ENCODE assay signal across 7 mouse cellular contexts in genomic region chr3:68935498-68935897, GRCm38 (mm10).
DNase-seq lines count a peak whose midpoint lies in the region; ATAC-seq and TF ChIP-seq lines count a peak whose summit lies in the region.

No protein-coding gene starts in this region.

- H3K4me3 ChIP-seq in liver, embryonic 12.5 days, result no peak overlapping the region
- H3K4me3 ChIP-seq in G1E (ENCODE audit: low read depth, low read length), result no peak overlapping the region
- H3K4me3 ChIP-seq in stomach, postnatal 0 days (ENCODE audit: low read depth, low read length), result no peak overlapping the region

- H3K36me3 ChIP-seq in liver, embryonic 12.5 days, result peaks cover 19% of the 10 kb centered on the region
- H3K36me3 ChIP-seq in G1E (replicated peaks), result peaks cover 36% of the 10 kb centered on the region
- no peaks in the 10 kb centered on the region; the same call in 1 of the 2 replicates for H3K36me3 ChIP-seq in stomach, postnatal 0 days (ENCODE audit: control insufficient read depth, insufficient read depth, low read length)

- TF ChIP-seq EP300 in stomach, postnatal 0 days (optimal IDR thresholded peaks at IDR 0.05), result no peak

- WGBS in liver, embryonic 12.5 days (ENCODE audit: insufficient replicate concordance), result 93% methylated on average over 1 of the region's 1 CpGs
- 92% methylated on average over 1 of the region's 1 CpGs for WGBS in stomach, postnatal 0 days

- no peaks in the 10 kb centered on the region for H3K27me3 ChIP-seq in liver, embryonic 12.5 days (replicated peaks)
- H3K27me3 ChIP-seq in G1E (ENCODE audit: insufficient read depth, low read length), result no peaks in the 10 kb centered on the region
- no peaks in the 10 kb centered on the region for H3K27me3 ChIP-seq in stomach, postnatal 0 days (ENCODE audit: control insufficient read depth, insufficient read depth, low read length)

- H3K4me2 ChIP-seq in liver, embryonic 12.5 days, result no peak overlapping the region
- H3K4me2 ChIP-seq in stomach, postnatal 0 days (replicated peaks; ENCODE audit: low read depth), result no peak overlapping the region

- no peak for TF ChIP-seq POLR2A in brain, embryonic 14.5 days (IDR thresholded peaks at IDR 0.05; ENCODE audit: borderline replicate concordance, extremely low read depth, insufficient read depth, insufficient read length, poor library complexity, severe bottlenecking)

- H3K27ac ChIP-seq in liver, embryonic 12.5 days, result no peak overlapping the region
- no peak overlapping the region for H3K27ac ChIP-seq in stomach, postnatal 0 days (replicated peaks)

- no peak for ATAC-seq in liver, embryonic 12.5 days
- ATAC-seq in G1E (ENCODE audit: extremely low read depth, insufficient number of reproducible peaks, low FRiP score, poor library complexity, severe bottlenecking), result no peak; the same call in 1 of the 2 replicates
- no peak for ATAC-seq in stomach, postnatal 0 days (ENCODE audit: low FRiP score, low TSS enrichment)

- no peak overlapping the region for H3K9ac ChIP-seq in liver, embryonic 12.5 days
- no peak overlapping the region for H3K9ac ChIP-seq in stomach, postnatal 0 days (ENCODE audit: low read length)

- no peaks in the 10 kb centered on the region for H3K9me3 ChIP-seq in liver, embryonic 12.5 days (replicated peaks)
- H3K9me3 ChIP-seq in G1E (replicated peaks), result no peaks in the 10 kb centered on the region
- H3K9me3 ChIP-seq in stomach, postnatal 0 days (ENCODE audit: control insufficient read depth, low read length), result no peaks in the 10 kb centered on the region

- no peaks in the 10 kb centered on the region for H3K4me1 ChIP-seq in liver, embryonic 12.5 days
- no peaks in the 10 kb centered on the region for H3K4me1 ChIP-seq in G1E (ENCODE audit: insufficient read depth, low read depth, low read length)
- H3K4me1 ChIP-seq in stomach, postnatal 0 days (replicated peaks; ENCODE audit: control insufficient read depth, insufficient read depth), result no peaks in the 10 kb centered on the region

- DNase-seq in liver (peak; percentile 36), G1E (ENCODE audit: low spot score) (no peak)
- no peak for DNase-seq in brain, embryonic 14.5 days (ENCODE audit: low read depth)
- peak; percentile 23 for DNase-seq in stomach, postnatal 0 days (ENCODE audit: low spot score)
- no peak for DNase-seq in urinary bladder, postnatal 14 days (ENCODE audit: low spot score)
- DNase-seq in adrenal gland, postnatal 10 days, result no peak

- 0 out of 2 replicates have a peak, but pooled peaks have one; percentile 9 for TF ChIP-seq CTCF in G1E (IDR thresholded peaks at IDR 0.05; ENCODE audit: low read depth, low read length)
- peak; percentile 58 for TF ChIP-seq CTCF in brain, embryonic 14.5 days (IDR thresholded peaks at IDR 0.05; ENCODE audit: borderline replicate concordance, extremely low read depth, insufficient read depth, insufficient read length)
- peak; percentile 66 for TF ChIP-seq CTCF in stomach, postnatal 0 days (IDR thresholded peaks at IDR 0.05; ENCODE audit: low read depth)

Comparison
In these comparisons a context has a peak if more than half of its experiments do, and no peak if none do; other contexts are left out.
1. DNase-seq: peak in liver (single experiment) and stomach, postnatal 0 days (single experiment); none in G1E (single experiment), brain, embryonic 14.5 days (single experiment), urinary bladder, postnatal 14 days (single experiment) and adrenal gland, postnatal 10 days (single experiment).
2. CTCF ChIP-seq: peak in every context shown above with its lines; median percentile 66 in stomach, postnatal 0 days; 58 in brain, embryonic 14.5 days; 9 in G1E.